Mouse (Mus musculus) heart, embryonic 16.5 days (tissue): ENCODE results near the gene Mslnl. TPM values are rescaled to one million over a fixed set of nuclear protein-coding genes. Genes with fewer than 3 reads are reported as not detected.

Experiments
- ATAC-seq: fragments of 200-750 bp; cut with Nextera tagmentation; replicated peaks from 2 replicates; pipeline ENCODE4 v1.8.0; 2017; ENCODE audit warnings: moderate number of reproducible peaks; ENCODE audit not compliant: insufficient read depth, low FRiP score; ENCODE audit errors: extremely low read depth
- H3K27ac ChIP-seq: fragments of 300-500 bp; sonication (generic); 2 replicates; pipeline ENCODE4 v1.5.1; 2014; ENCODE audit warnings: mild to moderate bottlenecking, low read length, control low read depth, moderate library complexity
- H3K27me3 ChIP-seq: fragments of 300-500 bp; sonication (generic); 2 replicates; pipeline ENCODE4 v1.6.1; 2014; ENCODE audit warnings: low read length, mixed read lengths; ENCODE audit not compliant: control insufficient read depth, insufficient read depth
- H3K36me3 ChIP-seq: fragments of 300-500 bp; sonication (generic); 2 replicates; pipeline ENCODE4 v1.6.1; 2014; ENCODE audit not compliant: control insufficient read depth, insufficient read depth
- H3K4me1 ChIP-seq: fragments of 300-500 bp; sonication (generic); 2 replicates; pipeline ENCODE4 v1.6.1; 2014; ENCODE audit warnings: low read length, mixed read lengths; ENCODE audit not compliant: control insufficient read depth, insufficient read depth
- H3K4me2 ChIP-seq: fragments of 300-500 bp; sonication (generic); 2 replicates; pipeline ENCODE4 v1.6.1; 2014; ENCODE audit warnings: low read depth, mild to moderate bottlenecking, control low read depth, low read length
- H3K4me3 ChIP-seq: fragments of 300-500 bp; sonication (generic); 2 replicates; pipeline ENCODE4 v1.5.1; 2014; ENCODE audit warnings: mild to moderate bottlenecking, control low read depth, low read length
- H3K9ac ChIP-seq: fragments of 300-500 bp; sonication (generic); 2 replicates; pipeline ENCODE4 v1.6.1; 2014; ENCODE audit warnings: low read length, control low read depth
- H3K9me3 ChIP-seq: fragments of 300-500 bp; sonication (generic); replicated peaks from 2 replicates; pipeline ENCODE4 v1.6.1; 2016; ENCODE audit warnings: low read length; ENCODE audit not compliant: control insufficient read depth
- WGBS: fragments of 180-500 bp; shearing (Covaris S2); extraction: QIAGEN DNeasy Blood & Tissue Kit; methylation state at CpG from one replicate; pipeline ENCODE4 v1.1.7; 2014; 5-methylcytosine and 5-hydroxymethylcytosine counted together
- polyA plus RNA-seq: library from polyadenylated mRNA; unstranded; fragments of >200 nt; fragmentation: Nextera tagmentation; extraction: Ambion mirVana; gene quantifications from 2 replicates; pipeline ENCODE4 v1.2.1, GENCODE M21; 2015

The Mslnl gene
- 0.16 TPM in 2 replicates for polyA plus RNA-seq

DNA sequence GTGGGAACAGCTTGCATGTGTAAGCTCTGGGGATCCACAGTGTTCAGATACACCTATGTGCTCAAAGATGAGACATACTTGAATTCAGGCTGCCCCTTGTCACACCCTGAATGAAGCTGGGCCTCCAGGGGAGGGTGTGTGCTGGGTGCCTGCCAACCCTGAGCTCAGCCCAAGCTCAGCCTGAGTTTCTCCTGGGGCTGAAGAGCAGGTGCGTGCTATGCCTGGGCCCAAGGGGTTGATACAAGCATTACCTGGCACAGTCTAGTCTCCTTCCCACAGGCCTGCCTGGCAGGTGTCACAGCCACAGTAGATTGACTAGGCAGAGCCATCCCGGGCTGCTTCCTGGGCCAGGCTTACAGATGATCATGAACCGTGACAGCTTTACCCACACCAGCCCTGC, at the start of gene Mslnl:
TSS of gene Mslnl (plus strand) at position 298 of the 400 bp plus-strand sequence.
- Histone ChIP-seq H3K9ac (no peak within 1 kb of the TSS), H3K27ac (no peak within 1 kb of the TSS), H3K9me3 (no peaks in the 10 kb centered on the region), H3K27me3 (no peaks in the 10 kb centered on the region), H3K4me3 (no peak within 1 kb of the TSS), H3K4me2 (no peak within 1 kb of the TSS), H3K4me1 (no peaks in the 10 kb centered on the region), H3K36me3 (no peaks in the 10 kb centered on the region)
- no peak for ATAC-seq
- 62% methylated on average over 3 of the region's 3 CpGs for WGBS

- Histone ChIP-seq H3K4me3 (no peak overlapping the region), H3K4me2 (no peak overlapping the region), H3K4me1 (no peaks in the 10 kb centered on the region), H3K27me3 (peaks cover 7% of the 10 kb centered on the region), H3K9ac (no peak overlapping the region), H3K9me3 (no peaks in the 10 kb centered on the region), H3K36me3 (no peaks in the 10 kb centered on the region), H3K27ac (no peak overlapping the region)
- ATAC-seq, result no peak
- 41% methylated on average over 7 of the region's 7 CpGs for WGBS
Measured at GRCm38 (mm10) chr17:25686323-25686722, 49.5 kb upstream of the Mslnl start.

DNA sequence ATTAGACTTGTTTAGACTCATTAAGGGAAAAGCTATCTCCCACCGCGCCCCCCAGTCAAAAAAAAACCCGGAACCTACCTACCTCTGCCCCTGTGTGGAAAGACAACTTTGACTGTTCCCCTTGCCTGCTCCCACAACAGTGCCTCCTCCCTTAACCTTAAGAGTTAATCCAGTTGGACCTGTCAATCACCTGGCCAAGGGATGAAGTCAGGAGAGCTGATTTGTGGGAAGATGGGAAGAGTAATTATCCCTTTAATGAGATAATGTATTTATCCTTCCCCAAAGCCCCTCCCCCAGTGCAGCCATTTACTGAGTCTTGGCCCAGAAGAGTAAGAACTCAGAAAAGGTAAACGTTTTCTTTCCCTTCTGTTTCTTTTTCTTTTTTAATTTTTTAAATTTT, 46.9 kb upstream of the Mslnl start:
- ATAC-seq, result no peak
- H3K4me2 ChIP-seq, result no peak overlapping the region
- 71% methylated on average over 4 of the region's 4 CpGs for WGBS

DNA sequence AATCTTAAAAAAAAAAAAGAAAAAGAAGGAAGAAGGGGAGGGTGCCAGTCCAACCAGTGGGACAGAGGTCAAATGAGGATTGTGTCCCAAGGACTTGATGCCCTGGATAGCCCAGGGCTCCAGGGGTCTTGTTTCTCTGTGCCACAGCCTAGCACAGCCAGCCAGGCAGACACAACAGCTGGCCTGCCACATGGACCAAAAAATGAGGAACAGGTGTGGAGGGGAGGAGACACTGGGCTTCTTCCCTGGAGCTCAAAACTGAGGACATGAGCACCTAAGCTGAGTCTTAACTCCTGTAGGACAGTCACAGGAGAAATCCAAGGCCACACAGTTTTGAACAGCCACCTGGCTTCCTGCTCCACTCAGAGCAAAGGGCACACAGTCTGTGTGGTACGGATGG, 39.6 kb upstream of the Mslnl start:
- no peak overlapping the region for H3K9ac ChIP-seq
- ATAC-seq, result no peak
- no peak overlapping the region for H3K4me3 ChIP-seq
- H3K4me2 ChIP-seq, result no peak overlapping the region
- no peak overlapping the region for H3K27ac ChIP-seq
- no peaks in the 10 kb centered on the region for H3K4me1 ChIP-seq
- H3K27me3 ChIP-seq, result no peaks in the 10 kb centered on the region; the same call in 1 of the 2 replicates
- H3K36me3 ChIP-seq, result no peaks in the 10 kb centered on the region
- no peaks in the 10 kb centered on the region for H3K9me3 ChIP-seq
- WGBS, result 29% methylated on average over 1 of the region's 1 CpGs

More for the DNA sequence above, 46.9 kb upstream of the Mslnl start:
- no peaks in the 10 kb centered on the region for H3K9me3 ChIP-seq
- no peak overlapping the region for H3K9ac ChIP-seq
- H3K27ac ChIP-seq, result no peak overlapping the region
- no peaks in the 10 kb centered on the region for H3K4me1 ChIP-seq
- H3K4me3 ChIP-seq, result no peak overlapping the region
- no peaks in the 10 kb centered on the region for H3K36me3 ChIP-seq
- peaks cover 7% of the 10 kb centered on the region for H3K27me3 ChIP-seq

DNA sequence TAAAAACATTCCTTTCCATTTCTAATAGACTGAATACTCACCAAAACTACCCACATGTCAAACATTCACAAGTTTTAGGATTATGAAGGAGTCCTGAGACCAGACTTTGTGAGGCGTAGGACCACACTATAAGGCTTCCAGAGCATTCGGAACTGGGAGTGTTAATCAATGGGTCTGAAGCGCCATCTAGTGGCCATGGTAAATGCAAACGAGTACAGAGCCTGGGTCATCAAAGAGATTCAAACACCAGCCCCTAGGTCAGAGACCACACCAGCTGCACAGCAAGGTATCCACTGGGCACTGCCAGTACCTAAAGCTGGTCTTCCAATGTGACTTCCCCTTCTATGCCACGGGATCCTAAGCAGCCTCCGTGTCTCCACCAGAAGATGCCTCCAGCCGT, 37.4 kb upstream of the Mslnl start:
- no peak for ATAC-seq
- Histone ChIP-seq H3K9ac (no peak overlapping the region), H3K27me3 (no peaks in the 10 kb centered on the region; the same call in 1 of the 2 replicates), H3K4me2 (no peak overlapping the region), H3K4me1 (no peaks in the 10 kb centered on the region), H3K27ac (no peak overlapping the region), H3K36me3 (no peaks in the 10 kb centered on the region), H3K9me3 (no peaks in the 10 kb centered on the region), H3K4me3 (no peak overlapping the region)
- 14% methylated on average over 7 of the region's 7 CpGs for WGBS

DNA sequence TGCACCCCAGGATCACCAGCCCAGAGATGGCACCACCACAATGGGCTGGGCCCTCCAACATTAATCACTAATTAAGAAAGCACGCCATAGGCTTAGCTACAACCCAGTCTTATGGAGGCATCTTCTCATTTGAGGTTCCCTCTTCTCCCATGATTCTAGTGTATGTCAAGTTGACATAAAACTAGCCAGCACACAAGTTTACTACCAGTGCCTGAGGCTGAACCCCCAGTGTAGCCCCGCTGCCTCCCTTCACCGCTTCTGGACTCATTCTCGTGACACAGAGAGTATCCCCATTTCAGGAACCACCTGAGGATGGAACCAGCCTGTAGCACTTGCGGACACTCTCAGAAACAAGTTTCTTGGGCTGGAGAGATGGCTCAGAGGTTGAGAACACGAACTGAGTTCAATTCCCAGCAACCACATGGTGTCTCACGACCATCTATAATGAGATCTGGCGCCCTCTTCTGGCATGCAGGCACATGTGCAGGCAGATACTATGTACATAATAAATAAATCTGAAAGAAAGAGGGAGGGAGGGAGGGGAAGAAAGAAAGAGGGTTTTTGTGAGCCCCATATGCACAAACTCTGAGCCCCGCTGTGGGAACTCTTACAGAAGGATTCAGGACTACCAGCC, 34.9 kb upstream of the Mslnl start:
- no peaks in the 10 kb centered on the region for H3K36me3 ChIP-seq
- no peak overlapping the region for H3K27ac ChIP-seq
- no peak overlapping the region for H3K4me3 ChIP-seq
- no peak overlapping the region for H3K4me2 ChIP-seq
- ATAC-seq, result no peak
- no peak overlapping the region for H3K9ac ChIP-seq
- H3K27me3 ChIP-seq, result no peaks in the 10 kb centered on the region; the same call in 1 of the 2 replicates
- H3K4me1 ChIP-seq, result no peaks in the 10 kb centered on the region
- no peaks in the 10 kb centered on the region for H3K9me3 ChIP-seq
- 58% methylated on average over 9 of the region's 9 CpGs for WGBS

DNA sequence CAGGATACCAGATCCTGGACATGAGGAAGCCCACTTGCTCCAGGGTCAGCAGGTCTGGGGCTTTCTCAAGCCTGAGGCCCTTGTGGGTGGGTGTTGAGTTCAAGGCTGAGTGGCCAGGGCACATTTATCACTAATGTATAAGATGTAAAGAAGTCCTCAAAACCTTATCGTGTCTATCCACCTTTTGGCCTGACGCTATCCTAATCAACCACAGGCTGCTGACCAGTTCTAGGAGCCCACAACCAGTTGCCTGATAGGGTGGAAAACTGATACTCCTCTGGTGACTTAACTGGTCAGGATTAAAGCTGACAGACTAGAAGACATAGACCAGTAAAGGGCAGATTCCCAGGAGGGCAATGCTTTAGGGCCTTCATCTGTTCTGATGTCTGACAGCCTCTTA, 25.8 kb upstream of the Mslnl start:
- Histone ChIP-seq H3K9me3 (peaks cover 4% of the 10 kb centered on the region), H3K9ac (no peak overlapping the region), H3K4me1 (no peaks in the 10 kb centered on the region), H3K4me2 (no peak overlapping the region), H3K36me3 (no peaks in the 10 kb centered on the region), H3K4me3 (no peak overlapping the region), H3K27me3 (no peaks in the 10 kb centered on the region; the same call in 1 of the 2 replicates), H3K27ac (no peak overlapping the region)
- WGBS, result 73% methylated on average over 2 of the region's 2 CpGs
- ATAC-seq, result no peak

- Histone ChIP-seq H3K27me3 (peaks cover under 1% of the 10 kb centered on the region; the same call in 1 of the 2 replicates), H3K27ac (no peak overlapping the region), H3K4me1 (no peaks in the 10 kb centered on the region), H3K4me3 (no peak overlapping the region), H3K9me3 (peaks cover 4% of the 10 kb centered on the region), H3K36me3 (no peaks in the 10 kb centered on the region), H3K9ac (no peak overlapping the region), H3K4me2 (no peak overlapping the region)
- ATAC-seq, result no peak
- 54% methylated on average over 4 of the region's 4 CpGs for WGBS
Measured at GRCm38 (mm10) chr17:25711136-25711535, 24.7 kb upstream of the Mslnl start.

- Histone ChIP-seq H3K27me3 (peaks cover 23% of the 10 kb centered on the region), H3K4me3 (no peak overlapping the region), H3K4me1 (0 out of 2 replicates have a peak, but pooled peaks cover 4% of the 10 kb centered on the region), H3K27ac (no peak overlapping the region), H3K36me3 (peaks cover 2% of the 10 kb centered on the region; the same call in 1 of the 2 replicates), H3K4me2 (no peak overlapping the region), H3K9me3 (no peaks in the 10 kb centered on the region), H3K9ac (no peak overlapping the region)
- ATAC-seq, result no peak
- 53% methylated on average over 3 of the region's 3 CpGs for WGBS
Measured at GRCm38 (mm10) chr17:25715627-25716026, 20.2 kb upstream of the Mslnl start.
